Mouse (Mus musculus): Measurements from ENCODE around the gene Cym.

The Cym gene

GRCm38 (mm10) chr3:107223230-107223629 is 1.7 kb upstream of the Cym start:
- no peak for DNase-seq (ENCODE audit: low spot score in 2 of 2)

GRCm38 (mm10) chr3:107218572-107218971 is 3.0 kb downstream of the Cym start:
- no peak for DNase-seq (ENCODE audit: low spot score in 2 of 2)

- DNase-seq (ENCODE audit: low spot score in 2 of 2), result no peak
These were observed 4.4 kb downstream of the Cym start for GRCm38 (mm10) chr3:107217101-107217480.

- DNase-seq (ENCODE audit: low spot score in 2 of 2), result no peak
These were observed 5.0 kb downstream of the Cym start for GRCm38 (mm10) chr3:107216400-107217100.

GRCm38 (mm10) chr3:107214606-107215005 is 6.9 kb downstream of the Cym start:
- no peak for DNase-seq (ENCODE audit: low spot score in 2 of 2)

- DNase-seq (ENCODE audit: low spot score in 2 of 2), result no peak
These were observed 13.8 kb downstream of the Cym start for GRCm38 (mm10) chr3:107207625-107208253.

GRCm38 (mm10) chr3:107206490-107207150 is 14.9 kb downstream of the Cym start:
- no peak for DNase-seq (ENCODE audit: low spot score in 2 of 2)

- DNase-seq (ENCODE audit: low spot score in 2 of 2), result peak; percentile 10 to 58
These were observed 15.5 kb downstream of the Cym start for GRCm38 (mm10) chr3:107205994-107206393.

- DNase-seq (ENCODE audit: low spot score in 2 of 2), result no peak
These were observed 16.4 kb downstream of the Cym start for GRCm38 (mm10) chr3:107205170-107205569.

GRCm38 (mm10) chr3:107204413-107204812 is 17.1 kb downstream of the Cym start:
- no peak for DNase-seq (ENCODE audit: low spot score in 2 of 2)

- DNase-seq (ENCODE audit: low spot score in 2 of 2), result no peak
These were observed 20.0 kb downstream of the Cym start for GRCm38 (mm10) chr3:107201310-107202180.

GRCm38 (mm10) chr3:107188226-107188899 is 33.2 kb downstream of the Cym start:
- no peak for DNase-seq (ENCODE audit: low spot score in 2 of 2)

GRCm38 (mm10) chr3:107187022-107187421 is 34.5 kb downstream of the Cym start:
- DNase-seq (ENCODE audit: low spot score in 2 of 2), result no peak

GRCm38 (mm10) chr3:107185597-107185996 is 35.9 kb downstream of the Cym start:
- DNase-seq (ENCODE audit: low spot score in 2 of 2), result no peak

- DNase-seq (ENCODE audit: low spot score in 2 of 2), result no peak
These were observed 38.4 kb downstream of the Cym start for GRCm38 (mm10) chr3:107183178-107183577.

- DNase-seq (ENCODE audit: low spot score in 2 of 2), result no peak
These were observed 38.8 kb downstream of the Cym start, which contains the start of gene Kcna10 for GRCm38 (mm10) chr3:107182756-107183155. Kcna10 (plus strand) TSS chr3:107183056.

GRCm38 (mm10) chr3:107180860-107181259 is 40.7 kb downstream of the Cym start:
- DNase-seq (ENCODE audit: low spot score in 2 of 2), result no peak

- no peak for DNase-seq (ENCODE audit: low spot score in 2 of 2)
These were observed 45.0 kb downstream of the Cym start for GRCm38 (mm10) chr3:107176501-107176900.

GRCm38 (mm10) chr3:107175486-107175885 is 46.0 kb downstream of the Cym start:
- DNase-seq (ENCODE audit: low spot score in 2 of 2), result no peak

GRCm38 (mm10) chr3:107172556-107172955 is 49.0 kb downstream of the Cym start:
- no peak for DNase-seq (ENCODE audit: low spot score in 2 of 2)

GRCm38 (mm10) chr3:107171964-107172363 is 49.6 kb downstream of the Cym start:
- DNase-seq (ENCODE audit: low spot score in 2 of 2), result no peak

Data from spleen, postnatal 14 days (tissue).